Mouse (Mus musculus) embryonic facial prominence, embryonic 12.5 days (tissue): ENCODE data around the gene Tmem179. TPM values are rescaled to one million over a fixed set of nuclear protein-coding genes. Genes with fewer than 3 reads are reported as not detected.

Experiments used
- ATAC-seq: fragments of 200-750 bp; cut with Nextera tagmentation; 2 replicates; pipeline ENCODE4 v1.8.0; 2017; ENCODE audit not compliant: insufficient number of reproducible peaks, insufficient read depth, low FRiP score, low TSS enrichment
- H3K27ac ChIP-seq: fragments of 300-500 bp; sonication (generic); 2 replicates; pipeline ENCODE4 v1.5.1; 2016; ENCODE audit warnings: mild to moderate bottlenecking
- H3K27me3 ChIP-seq: fragments of 300-500 bp; sonication (generic); 2 replicates; pipeline ENCODE4 v1.6.1; 2016; ENCODE audit warnings: mild to moderate bottlenecking, moderate library complexity
- H3K36me3 ChIP-seq: fragments of 300-500 bp; sonication (generic); 2 replicates; pipeline ENCODE4 v1.6.1; 2016; ENCODE audit warnings: mild to moderate bottlenecking
- H3K4me1 ChIP-seq: fragments of 300-500 bp; sonication (generic); 2 replicates; pipeline ENCODE4 v1.6.1; 2016
- H3K4me2 ChIP-seq: fragments of 300-500 bp; sonication (generic); replicated peaks from 2 replicates; pipeline ENCODE4 v1.6.1; 2016; ENCODE audit warnings: mild to moderate bottlenecking, moderate library complexity
- H3K4me3 ChIP-seq: fragments of 300-500 bp; sonication (generic); 2 replicates; pipeline ENCODE4 v1.5.1; 2016; ENCODE audit warnings: mild to moderate bottlenecking
- H3K9ac ChIP-seq: fragments of 300-500 bp; sonication (generic); 2 replicates; pipeline ENCODE4 v1.6.1; 2016; ENCODE audit warnings: mild to moderate bottlenecking, moderate library complexity
- H3K9me3 ChIP-seq: fragments of 300-500 bp; sonication (generic); 2 replicates; pipeline ENCODE4 v1.6.1; 2016; ENCODE audit warnings: mild to moderate bottlenecking, moderate library complexity
- WGBS: fragments of 180-500 bp; shearing (Covaris S2); methylation state at CpG from one replicate; pipeline ENCODE4 v1.1.7; 2016; 5-methylcytosine and 5-hydroxymethylcytosine counted together
- polyA plus RNA-seq: library from polyadenylated mRNA; unstranded; fragments of >200 nt; fragmentation: Nextera tagmentation; extraction: Ambion mirVana; gene quantifications from 2 replicates; pipeline ENCODE4 v1.2.1, GENCODE M21; 2016

Tmem179 gene
- polyA plus RNA-seq, 1 experiment from 2014 or later, result 1.9 TPM

DNA sequence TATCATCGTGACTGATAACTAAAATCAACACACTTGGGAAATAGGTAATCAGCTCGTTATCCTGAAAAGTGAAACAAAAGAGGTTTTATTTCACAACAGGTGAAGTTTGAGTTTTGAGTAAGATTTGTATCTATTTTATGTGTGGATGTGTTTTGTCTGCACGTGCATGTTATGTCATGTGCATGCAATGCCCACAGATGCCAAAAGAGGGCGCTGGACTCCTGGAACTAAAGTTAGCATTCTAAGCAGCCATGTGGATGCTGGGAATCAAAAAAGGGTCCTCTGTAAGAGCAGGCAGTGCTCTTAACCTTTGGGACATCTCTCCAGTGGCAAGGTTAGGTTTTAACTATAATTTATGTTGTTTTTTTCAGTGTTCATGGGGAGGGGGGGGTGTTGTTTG lies 53.3 kb downstream of the Tmem179 start:
- H3K36me3 ChIP-seq, result no peaks in the 10 kb centered on the region
- no peaks in the 10 kb centered on the region for H3K9me3 ChIP-seq
- no peak overlapping the region for H3K4me3 ChIP-seq
- H3K4me2 ChIP-seq, result no peak overlapping the region
- H3K27me3 ChIP-seq, result no peaks in the 10 kb centered on the region; the same call in 1 of the 2 replicates
- no peak overlapping the region for H3K9ac ChIP-seq
- 75% methylated on average over 4 of the region's 4 CpGs for WGBS
- H3K4me1 ChIP-seq, result no peaks in the 10 kb centered on the region
- ATAC-seq, result no peak
- no peak overlapping the region for H3K27ac ChIP-seq

DNA sequence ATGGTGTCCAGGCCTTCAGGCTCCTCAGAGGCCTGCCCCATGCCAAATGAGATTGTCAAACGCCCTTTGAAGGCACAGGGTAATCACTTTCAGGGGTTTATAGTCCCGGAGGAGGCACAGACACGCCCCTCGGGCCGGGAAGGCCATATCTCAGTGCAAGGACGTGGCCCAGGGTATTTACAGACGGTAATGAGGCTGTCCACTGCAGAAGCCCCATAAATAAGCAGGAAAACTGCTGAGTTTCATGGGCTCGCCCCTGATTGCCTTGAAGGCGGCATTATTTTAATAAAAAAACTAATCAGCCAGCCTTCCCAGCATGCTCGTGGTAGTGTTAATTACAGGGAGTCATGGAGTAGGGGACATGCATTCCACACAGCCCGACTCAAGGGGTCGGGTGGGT lies 54.1 kb downstream of the Tmem179 start:
- Histone ChIP-seq H3K4me2 (no peak overlapping the region), H3K4me1 (no peaks in the 10 kb centered on the region), H3K9ac (no peak overlapping the region), H3K36me3 (no peaks in the 10 kb centered on the region), H3K4me3 (no peak overlapping the region), H3K9me3 (no peaks in the 10 kb centered on the region), H3K27me3 (no peaks in the 10 kb centered on the region; the same call in 1 of the 2 replicates), H3K27ac (no peak overlapping the region)
- ATAC-seq, result no peak
- 64% methylated on average over 12 of the region's 12 CpGs for WGBS

DNA sequence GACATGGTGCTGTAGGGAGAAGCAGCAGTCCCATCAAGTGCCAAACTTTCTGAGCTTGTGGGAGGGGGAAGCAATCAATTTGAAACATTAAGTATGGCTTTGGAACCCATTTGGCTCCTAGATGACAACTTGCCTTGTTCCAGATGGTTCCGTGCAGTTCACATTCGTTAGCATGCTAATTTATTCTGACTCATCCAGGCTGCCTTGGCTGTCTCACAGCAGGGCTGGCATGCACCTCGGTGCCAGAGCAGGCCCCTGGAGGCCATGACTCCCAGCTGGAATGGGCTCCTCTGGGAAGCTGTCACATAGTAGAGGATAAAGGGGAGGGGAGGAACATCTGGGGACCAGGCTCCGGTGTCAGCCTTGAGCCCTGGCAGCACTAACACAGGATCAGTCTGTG lies 58.7 kb downstream of the Tmem179 start:
- H3K27me3 ChIP-seq, result no peaks in the 10 kb centered on the region
- no peaks in the 10 kb centered on the region for H3K4me1 ChIP-seq
- 0 out of 2 replicates have a peak, but pooled peaks have one; percentile 49 for ATAC-seq
- H3K9ac ChIP-seq, result no peak overlapping the region
- no peaks in the 10 kb centered on the region for H3K36me3 ChIP-seq
- H3K27ac ChIP-seq, result no peak overlapping the region
- H3K4me3 ChIP-seq, result no peak overlapping the region
- 45% methylated on average over 4 of the region's 4 CpGs for WGBS
- no peak overlapping the region for H3K4me2 ChIP-seq
- no peaks in the 10 kb centered on the region for H3K9me3 ChIP-seq

DNA sequence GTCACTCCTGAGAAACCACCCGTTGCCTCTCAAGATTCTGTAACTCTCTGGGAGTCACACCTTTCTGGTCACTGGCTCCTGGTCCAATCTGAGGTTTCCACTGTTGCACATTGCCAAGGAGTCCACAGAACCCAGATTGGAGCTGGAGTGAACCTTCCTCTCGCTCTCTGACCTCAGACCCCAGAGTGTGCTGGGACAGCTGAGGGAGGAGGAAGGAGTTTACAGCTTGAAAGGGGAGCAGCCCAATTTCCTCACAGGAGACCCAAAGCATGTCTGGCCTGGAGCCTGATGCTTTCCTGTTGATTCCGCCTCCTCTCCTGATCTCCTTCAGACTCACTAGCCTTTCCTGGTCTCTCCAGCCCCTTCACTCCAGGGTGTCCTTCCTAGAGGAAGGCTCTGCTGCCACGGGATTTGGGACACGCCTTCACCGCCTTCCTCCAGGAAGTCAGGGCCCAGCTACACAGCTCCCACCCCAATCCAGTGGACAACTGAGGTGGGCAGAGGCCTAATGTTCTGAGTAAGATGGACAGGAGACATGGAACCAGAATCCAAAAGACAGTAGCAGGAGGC lies 60.3 kb downstream of the Tmem179 start:
- ATAC-seq, result no peak
- H3K27ac ChIP-seq, result no peak overlapping the region
- WGBS, result 67% methylated on average over 6 of the region's 6 CpGs
- H3K4me2 ChIP-seq, result no peak overlapping the region
- H3K4me1 ChIP-seq, result no peaks in the 10 kb centered on the region
- H3K4me3 ChIP-seq, result no peak overlapping the region
- H3K9ac ChIP-seq, result no peak overlapping the region
- H3K27me3 ChIP-seq, result no peaks in the 10 kb centered on the region
- no peaks in the 10 kb centered on the region for H3K36me3 ChIP-seq
- H3K9me3 ChIP-seq, result no peaks in the 10 kb centered on the region

- Histone ChIP-seq H3K9me3 (no peaks in the 10 kb centered on the region; the same call in 1 of the 2 replicates), H3K4me3 (no peak overlapping the region), H3K9ac (no peak overlapping the region), H3K4me1 (peaks cover 18% of the 10 kb centered on the region), H3K27me3 (no peaks in the 10 kb centered on the region), H3K4me2 (no peak overlapping the region), H3K36me3 (no peaks in the 10 kb centered on the region), H3K27ac (no peak overlapping the region)
- WGBS, result 86% methylated on average over 9 of the region's 9 CpGs
- ATAC-seq, result no peak
Observed at GRCm38 (mm10) chr12:112451826-112452225, 64.7 kb downstream of the Tmem179 start.

GRCm38 (mm10) chr12:112451381-112451780 lies 65.2 kb downstream of the Tmem179 start:
- peaks cover 18% of the 10 kb centered on the region for H3K4me1 ChIP-seq
- ATAC-seq, result no peak
- H3K4me2 ChIP-seq, result no peak overlapping the region
- no peaks in the 10 kb centered on the region; the same call in 1 of the 2 replicates for H3K9me3 ChIP-seq
- WGBS, result 90% methylated on average over 1 of the region's 1 CpGs
- no peak overlapping the region for H3K4me3 ChIP-seq
- no peaks in the 10 kb centered on the region for H3K36me3 ChIP-seq
- no peak overlapping the region for H3K9ac ChIP-seq
- no peak overlapping the region for H3K27ac ChIP-seq
- no peaks in the 10 kb centered on the region for H3K27me3 ChIP-seq

DNA sequence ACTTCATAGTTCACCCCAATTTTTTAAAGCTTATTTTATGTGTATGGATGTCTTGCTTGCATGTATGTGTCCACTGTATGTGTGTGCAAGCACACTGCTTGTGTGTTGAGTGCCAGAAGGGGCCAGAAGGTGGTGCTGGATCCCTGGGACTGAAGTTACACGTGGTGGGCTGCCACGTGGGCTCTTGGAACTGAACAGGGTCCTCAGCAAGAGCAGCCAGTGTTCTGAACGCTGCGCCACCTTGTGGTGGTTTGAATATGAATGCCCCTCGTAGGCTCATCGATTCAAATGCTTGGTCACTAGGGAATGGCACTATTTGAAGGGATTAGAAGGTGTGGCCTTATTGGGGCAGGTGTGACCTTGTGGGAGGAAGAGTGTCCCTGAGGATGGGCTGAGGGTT lies 65.7 kb downstream of the Tmem179 start:
- 21% methylated on average over 6 of the region's 6 CpGs for WGBS
- no peak overlapping the region for H3K9ac ChIP-seq
- peaks cover 18% of the 10 kb centered on the region for H3K4me1 ChIP-seq
- ATAC-seq, result no peak
- H3K27me3 ChIP-seq, result no peaks in the 10 kb centered on the region
- no peaks in the 10 kb centered on the region for H3K36me3 ChIP-seq
- no peaks in the 10 kb centered on the region; the same call in 1 of the 2 replicates for H3K9me3 ChIP-seq
- H3K4me3 ChIP-seq, result no peak overlapping the region
- H3K4me2 ChIP-seq, result no peak overlapping the region
- no peak overlapping the region for H3K27ac ChIP-seq

Other genes starting within 250 kb of the Tmem179 start
- 0.13 TPM in 1 of 2 replicates, not detected in the other for gene A530016L24Rik, start 27.3 kb downstream of the Tmem179 start, polyA plus RNA-seq
- gene Inf2, start 72.0 kb upstream of the Tmem179 start, polyA plus RNA-seq, result 2.9 and 3.1 TPM in 2 replicates
- gene Adssl1, start 103.3 kb upstream of the Tmem179 start, polyA plus RNA-seq, result 5.0 and 6.6 TPM in 2 replicates
- 205 and 218 TPM in 2 replicates for gene Siva1, start 127.9 kb upstream of the Tmem179 start, polyA plus RNA-seq
- 98.8 and 153 TPM in 2 replicates for gene Akt1, start 158.1 kb upstream of the Tmem179 start, polyA plus RNA-seq
- gene Zbtb42, start 162.1 kb upstream of the Tmem179 start, polyA plus RNA-seq, result 2.1 and 2.5 TPM in 2 replicates
- 17.0 and 19.2 TPM in 2 replicates for gene Cep170b, start 203.7 kb upstream of the Tmem179 start, polyA plus RNA-seq
- 4.9 TPM in 2 replicates for gene Pld4, start 243.9 kb upstream of the Tmem179 start, polyA plus RNA-seq